Mouse (Mus musculus) hindbrain, embryonic 15.5 days (tissue): ENCODE data around the gene Gm10945. TPM values are rescaled to one million over a fixed set of nuclear protein-coding genes. Genes with fewer than 3 reads are reported as not detected.

Source experiments
- ATAC-seq: fragments of 200-750 bp; cut with Nextera tagmentation; 2 replicates; pipeline ENCODE4 v1.8.0; 2017; ENCODE audit warnings: low read depth, moderate number of reproducible peaks, moderate TSS enrichment; ENCODE audit not compliant: low FRiP score
- H3K27ac ChIP-seq: fragments of 300-500 bp; sonication (generic); replicated peaks from 2 replicates; pipeline ENCODE4 v1.5.1; 2015; ENCODE audit warnings: mild to moderate bottlenecking, inconsistent platforms
- H3K27me3 ChIP-seq: fragments of 300-500 bp; sonication (generic); 2 replicates; pipeline ENCODE4 v1.6.1; 2015; ENCODE audit warnings: control low read depth, inconsistent platforms
- H3K36me3 ChIP-seq: fragments of 300-500 bp; sonication (generic); 2 replicates; pipeline ENCODE4 v1.6.1; 2015; ENCODE audit warnings: control low read depth, inconsistent platforms
- H3K4me1 ChIP-seq: fragments of 300-500 bp; sonication (generic); replicated peaks from 2 replicates; pipeline ENCODE4 v1.6.1; 2015; ENCODE audit warnings: control low read depth, inconsistent platforms
- H3K4me2 ChIP-seq: fragments of 300-500 bp; sonication (generic); 2 replicates; pipeline ENCODE4 v1.6.1; 2015; ENCODE audit warnings: moderate library complexity, mild to moderate bottlenecking, inconsistent platforms
- H3K4me3 ChIP-seq: fragments of 300-500 bp; sonication (generic); 2 replicates; pipeline ENCODE4 v1.5.1; 2015; ENCODE audit warnings: mild to moderate bottlenecking, inconsistent platforms
- H3K9ac ChIP-seq: fragments of 300-500 bp; sonication (generic); 2 replicates; pipeline ENCODE4 v1.6.1; 2015; ENCODE audit warnings: inconsistent platforms
- H3K9me3 ChIP-seq: fragments of 300-500 bp; sonication (generic); 2 replicates; pipeline ENCODE4 v1.6.1; 2016; ENCODE audit warnings: control low read depth, inconsistent platforms
- WGBS: fragments of 180-500 bp; shearing (Covaris S2); methylation state at CpG from one replicate; pipeline ENCODE4 v1.1.7; 2015; 5-methylcytosine and 5-hydroxymethylcytosine counted together
- polyA plus RNA-seq: library from polyadenylated mRNA; unstranded; fragments of >200 nt; fragmentation: Nextera tagmentation; extraction: Ambion mirVana; gene quantifications from 2 replicates; pipeline ENCODE4 v1.2.1, GENCODE M21; 2015

Gene Gm10945
- polyA plus RNA-seq = not detected in 2 replicates

GRCm38 (mm10) chr10:6761287-6761811 is at the start of gene Gm10945:
TSS of gene Gm10945 (minus strand) at chr10:6761761.
- Histone ChIP-seq H3K9ac (no peak within 1 kb of the TSS), H3K4me2 (no peak within 1 kb of the TSS), H3K4me3 (no peak within 1 kb of the TSS), H3K27me3 (no peaks in the 10 kb centered on the region), H3K27ac (no peak within 1 kb of the TSS), H3K9me3 (no peaks in the 10 kb centered on the region), H3K4me1 (no peaks in the 10 kb centered on the region), H3K36me3 (no peaks in the 10 kb centered on the region)
- 84% methylated on average over 2 of the region's 2 CpGs for WGBS
- ATAC-seq = no peak

- H3K9ac ChIP-seq = no peak overlapping the region
- peak overlapping the region; percentile 56 for H3K4me2 ChIP-seq
- no peaks in the 10 kb centered on the region for H3K36me3 ChIP-seq
- no peak for ATAC-seq
- peak overlapping the region; percentile 39 for H3K4me3 ChIP-seq
- H3K9me3 ChIP-seq = no peaks in the 10 kb centered on the region
- 0 out of 2 replicates have a peak, but pooled peaks cover 3% of the 10 kb centered on the region for H3K27me3 ChIP-seq
- H3K4me1 ChIP-seq = 0 out of 2 replicates have a peak, but pooled peaks cover 3% of the 10 kb centered on the region
- H3K27ac ChIP-seq = no peak overlapping the region
Measured at GRCm38 (mm10) chr10:6790226-6790625, 28.7 kb upstream of the Gm10945 start.

DNA sequence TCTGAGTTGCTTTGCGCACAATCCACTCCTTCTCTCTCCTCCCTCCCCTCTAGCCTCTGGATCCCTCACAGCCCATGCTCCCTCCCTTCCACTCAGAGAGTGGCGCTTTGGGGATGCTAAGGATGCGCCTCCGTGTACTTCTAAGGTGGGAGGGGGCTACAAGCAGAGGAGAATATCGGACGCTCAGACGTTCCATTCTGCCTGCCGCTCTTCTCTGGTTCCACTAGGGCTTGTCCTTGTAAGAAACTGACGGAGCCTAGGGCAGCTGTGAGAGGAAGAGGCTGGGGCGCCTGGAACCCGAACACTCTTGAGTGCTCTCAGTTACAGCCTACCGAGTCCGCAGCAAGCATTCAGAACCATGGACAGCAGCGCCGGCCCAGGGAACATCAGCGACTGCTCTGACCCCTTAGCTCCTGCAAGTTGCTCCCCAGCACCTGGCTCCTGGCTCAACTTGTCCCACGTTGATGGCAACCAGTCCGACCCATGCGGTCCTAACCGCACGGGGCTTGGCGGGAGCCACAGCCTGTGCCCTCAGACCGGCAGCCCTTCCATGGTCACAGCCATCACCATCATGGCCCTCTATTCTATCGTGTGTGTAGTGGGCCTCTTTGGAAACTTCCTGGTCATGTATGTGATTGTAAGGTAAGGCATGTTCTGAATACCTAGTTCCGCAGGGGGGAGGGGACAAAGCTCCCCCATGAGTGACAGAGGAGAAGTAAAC is 27.1 kb upstream of the Gm10945 start:
- H3K4me1 ChIP-seq = 0 out of 2 replicates have a peak, but pooled peaks cover 3% of the 10 kb centered on the region
- 0 out of 2 replicates have a peak, but pooled peaks cover 3% of the 10 kb centered on the region for H3K27me3 ChIP-seq
- peak overlapping the region; percentile 39 for H3K4me3 ChIP-seq
- 5% methylated on average over 25 of the region's 25 CpGs for WGBS
- H3K4me2 ChIP-seq = peak overlapping the region; percentile 56
- H3K27ac ChIP-seq = no peak overlapping the region
- ATAC-seq = peak; percentile 91
- peak overlapping the region; percentile 42 for H3K9ac ChIP-seq
- H3K36me3 ChIP-seq = no peaks in the 10 kb centered on the region
- H3K9me3 ChIP-seq = no peaks in the 10 kb centered on the region

DNA sequence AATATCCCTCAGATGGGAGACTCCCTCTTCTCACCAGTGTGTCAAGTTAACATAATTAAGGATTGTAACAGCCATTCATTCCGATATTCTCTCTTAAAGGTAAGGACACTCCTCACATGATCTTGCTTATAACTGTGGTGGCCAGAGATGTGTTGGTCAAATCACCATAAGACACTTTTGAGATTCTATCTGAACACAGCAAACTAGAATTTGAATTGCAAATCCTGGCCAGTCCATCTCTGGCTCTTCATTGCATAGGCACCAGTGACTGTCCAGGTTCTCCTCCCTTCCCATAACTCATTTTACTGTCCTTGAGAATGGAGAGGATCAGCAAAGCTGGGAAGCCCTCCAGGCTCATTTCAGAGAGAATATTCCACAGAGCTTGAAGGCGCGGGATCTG is 3.4 kb downstream of the Gm10945 start, which contains the start of gene Oprm1:
Gene Oprm1, plus strand, starts transcription at position 301 of the 400 bp plus-strand sequence.
- no peak within 1 kb of the TSS for H3K27ac ChIP-seq
- WGBS = 94% methylated on average over 3 of the region's 3 CpGs
- no peaks in the 10 kb centered on the region for H3K4me1 ChIP-seq
- H3K4me2 ChIP-seq = no peak within 1 kb of the TSS
- no peaks in the 10 kb centered on the region for H3K27me3 ChIP-seq
- no peak for ATAC-seq
- no peak within 1 kb of the TSS for H3K4me3 ChIP-seq
- H3K36me3 ChIP-seq = no peaks in the 10 kb centered on the region
- H3K9ac ChIP-seq = no peak within 1 kb of the TSS
- H3K9me3 ChIP-seq = no peaks in the 10 kb centered on the region

- Histone ChIP-seq H3K4me1 (no peaks in the 10 kb centered on the region), H3K9ac (no peak overlapping the region), H3K4me3 (no peak overlapping the region), H3K4me2 (no peak overlapping the region), H3K27ac (no peak overlapping the region), H3K9me3 (no peaks in the 10 kb centered on the region), H3K27me3 (no peaks in the 10 kb centered on the region), H3K36me3 (no peaks in the 10 kb centered on the region)
- WGBS = 93% methylated on average over 5 of the region's 5 CpGs
- ATAC-seq = no peak
Measured at GRCm38 (mm10) chr10:6753375-6753774, 8.2 kb downstream of the Gm10945 start.

GRCm38 (mm10) chr10:6728469-6728868 is 33.1 kb downstream of the Gm10945 start:
- ATAC-seq = no peak
- Histone ChIP-seq H3K4me2 (no peak overlapping the region), H3K4me1 (no peaks in the 10 kb centered on the region), H3K9me3 (no peaks in the 10 kb centered on the region), H3K27ac (no peak overlapping the region), H3K9ac (no peak overlapping the region), H3K4me3 (no peak overlapping the region), H3K27me3 (no peaks in the 10 kb centered on the region), H3K36me3 (no peaks in the 10 kb centered on the region)
- 96% methylated on average over 3 of the region's 3 CpGs for WGBS

- no peaks in the 10 kb centered on the region for H3K9me3 ChIP-seq
- H3K27ac ChIP-seq = no peak overlapping the region
- no peak overlapping the region for H3K4me2 ChIP-seq
- no peak overlapping the region for H3K4me3 ChIP-seq
- H3K36me3 ChIP-seq = no peaks in the 10 kb centered on the region
- H3K27me3 ChIP-seq = no peaks in the 10 kb centered on the region
- H3K4me1 ChIP-seq = no peaks in the 10 kb centered on the region
- ATAC-seq = no peak
- H3K9ac ChIP-seq = no peak overlapping the region
- 60% methylated on average over 1 of the region's 1 CpGs for WGBS
Measured at GRCm38 (mm10) chr10:6723765-6724164, 37.8 kb downstream of the Gm10945 start.

DNA sequence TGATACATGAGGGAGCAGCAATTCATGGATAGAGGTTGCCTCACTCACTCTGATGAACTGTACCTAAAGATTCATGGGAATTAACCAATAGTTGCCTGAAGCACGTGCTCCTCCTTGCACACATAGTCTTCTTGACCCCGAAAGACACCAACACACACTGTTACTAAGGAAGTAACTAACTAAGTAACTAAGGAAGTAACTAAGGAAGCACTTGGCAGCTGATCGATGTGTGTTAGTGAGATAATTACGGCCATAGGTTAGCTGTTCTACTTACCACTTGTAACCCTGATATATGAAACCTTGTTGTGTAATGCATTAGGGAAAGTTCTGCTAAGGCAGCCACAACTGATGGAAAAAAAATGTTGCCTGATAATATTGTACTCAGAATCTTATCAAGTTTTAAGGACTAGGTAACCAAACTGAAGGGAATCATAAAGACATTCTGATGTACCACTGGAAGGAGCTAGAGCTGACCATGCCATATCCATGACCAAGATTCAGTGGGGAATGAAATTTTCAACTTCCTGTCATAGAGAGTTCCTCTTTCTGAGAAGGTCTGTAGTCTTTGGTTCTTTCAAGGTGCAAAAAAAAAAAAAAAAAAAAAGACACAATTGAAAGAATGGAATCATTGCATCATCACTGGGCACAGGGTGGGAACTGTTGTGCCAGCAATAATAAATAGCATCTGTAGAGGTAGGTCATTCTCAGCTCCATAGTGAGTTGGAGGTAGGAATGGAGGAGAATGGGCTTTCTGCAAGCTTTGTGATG is 44.2 kb downstream of the Gm10945 start:
- H3K27me3 ChIP-seq = no peaks in the 10 kb centered on the region
- H3K9me3 ChIP-seq = no peaks in the 10 kb centered on the region
- no peak overlapping the region for H3K4me3 ChIP-seq
- ATAC-seq = no peak
- WGBS = 90% methylated on average over 4 of the region's 4 CpGs
- no peak overlapping the region for H3K4me2 ChIP-seq
- H3K36me3 ChIP-seq = no peaks in the 10 kb centered on the region
- no peaks in the 10 kb centered on the region for H3K4me1 ChIP-seq
- no peak overlapping the region for H3K9ac ChIP-seq
- no peak overlapping the region for H3K27ac ChIP-seq

DNA sequence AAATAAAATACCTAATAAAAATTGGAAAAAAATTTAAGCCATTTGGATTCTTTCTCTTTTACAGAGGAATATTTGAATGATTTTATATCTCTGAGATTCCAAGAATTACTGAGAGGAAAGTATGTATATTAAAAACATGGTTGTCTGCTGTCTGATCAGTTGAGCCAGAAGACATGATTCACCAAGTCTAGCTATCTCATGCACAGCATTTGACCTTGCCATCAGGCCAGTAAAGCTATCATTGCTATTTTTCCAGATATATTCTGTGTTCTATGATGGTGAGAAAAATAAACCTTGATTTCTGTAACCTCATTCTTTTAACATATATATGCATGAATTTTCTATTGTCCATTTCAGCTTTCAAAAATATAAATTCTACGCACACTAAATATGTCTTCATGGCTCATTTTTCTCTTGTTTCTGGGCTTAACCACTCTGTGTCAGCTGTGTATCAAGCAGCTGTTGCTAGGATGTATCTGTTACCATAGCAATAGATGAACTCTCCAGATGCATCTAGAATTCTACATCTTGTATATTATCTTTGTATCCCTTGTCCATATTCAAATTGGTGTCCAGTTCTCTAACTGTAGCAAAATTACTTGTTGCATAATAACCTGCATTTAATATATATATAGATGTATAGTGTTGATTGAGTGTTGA is 56.2 kb downstream of the Gm10945 start:
- H3K27me3 ChIP-seq = no peaks in the 10 kb centered on the region
- H3K36me3 ChIP-seq = no peaks in the 10 kb centered on the region
- no peak overlapping the region for H3K27ac ChIP-seq
- no peak overlapping the region for H3K4me3 ChIP-seq
- H3K4me2 ChIP-seq = no peak overlapping the region
- no peaks in the 10 kb centered on the region for H3K4me1 ChIP-seq
- no peak overlapping the region for H3K9ac ChIP-seq
- no peaks in the 10 kb centered on the region for H3K9me3 ChIP-seq
- 73% methylated on average over 1 of the region's 1 CpGs for WGBS
- peak; percentile 80; the same call in 1 of the 2 replicates for ATAC-seq

GRCm38 (mm10) chr10:6694218-6694850 is 67.2 kb downstream of the Gm10945 start:
- H3K4me3 ChIP-seq = no peak overlapping the region
- H3K36me3 ChIP-seq = no peaks in the 10 kb centered on the region
- 54% methylated on average over 13 of the region's 13 CpGs for WGBS
- H3K4me1 ChIP-seq = no peaks in the 10 kb centered on the region
- peak; percentile 69 for ATAC-seq
- no peak overlapping the region for H3K9ac ChIP-seq
- no peak overlapping the region for H3K27ac ChIP-seq
- no peaks in the 10 kb centered on the region for H3K27me3 ChIP-seq
- H3K9me3 ChIP-seq = no peaks in the 10 kb centered on the region
- H3K4me2 ChIP-seq = peak overlapping the region; percentile 35
